Mouse (Mus musculus): ENCODE measurements at regions not wholly inside any gene's neighbourhood (a gene's known extent, or its start where the extent isn't known, plus 50 kb on each side); places are given as distances from the start of the nearest gene placed in this dataset.

GRCm38 (mm10) chr13:42613326-42613725 lies 67.1 kb upstream of the Phactr1 start:
- no peak for TF ChIP-seq CTCF (conservative IDR thresholded peaks at IDR 0.05; ENCODE audit: insufficient read depth, insufficient read length, low read depth, low read length)
- TF ChIP-seq POLR2A (IDR thresholded peaks at IDR 0.05; ENCODE audit: low read depth, low read length) = no peak
